Mouse (Mus musculus) E14TG2a.4 (cell line): ENCODE measurements around the gene Nifk.

Source experiments
- CTCF ChIP-seq: conservative IDR thresholded peaks from 2 replicates; pipeline ENCODE4 v1.5.1; 2014; ENCODE audit warnings: low read length
- POU5F1 ChIP-seq: IDR thresholded peaks from 2 replicates; pipeline ENCODE4 v1.6.1; 2014; ENCODE audit warnings: low read length, borderline replicate concordance

GRCm38 (mm10) chr1:118297719-118298118 lies 23.9 kb upstream of the Nifk start:
- TF ChIP-seq CTCF (no peak), POU5F1 (no peak)
